Mouse (Mus musculus) neural tube, embryonic 11.5 days (tissue): ENCODE data around the gene Gas7. TPM values are rescaled to one million over a fixed set of nuclear protein-coding genes. Genes with fewer than 3 reads are reported as not detected.
A peak's percentile ranks its signal among the peaks of the same experiment; 100 is the strongest.

Experiments used
- ATAC-seq: fragments of 200-750 bp; cut with Nextera tagmentation; 2 replicates; pipeline ENCODE4 v1.8.0; 2017; ENCODE audit warnings: moderate number of reproducible peaks, mild to moderate bottlenecking, moderate TSS enrichment, moderate library complexity; ENCODE audit not compliant: insufficient read depth, low FRiP score, low TSS enrichment
- DNase-seq: peaks from one replicate; pipeline ENCODE4 v3.0.0-alpha.2; 2015; ENCODE audit warnings: low spot score
- H3K27ac ChIP-seq: fragments of 300-500 bp; sonication (generic); 2 replicates; pipeline ENCODE4 v1.5.1; 2014; ENCODE audit warnings: low read depth, mild to moderate bottlenecking, low read length
- H3K27me3 ChIP-seq: fragments of 300-500 bp; sonication (generic); 2 replicates; pipeline ENCODE4 v1.6.1; 2014; ENCODE audit warnings: mild to moderate bottlenecking, low read length, mixed read lengths; ENCODE audit not compliant: control insufficient read depth, insufficient read depth
- H3K36me3 ChIP-seq: fragments of 300-500 bp; sonication (generic); 2 replicates; pipeline ENCODE4 v1.6.1; 2014; ENCODE audit warnings: mild to moderate bottlenecking, low read length, moderate library complexity, mixed read lengths; ENCODE audit not compliant: control insufficient read depth, insufficient read depth
- H3K4me1 ChIP-seq: fragments of 300-500 bp; sonication (generic); 2 replicates; pipeline ENCODE4 v1.6.1; 2014; ENCODE audit warnings: low read length, mixed read lengths; ENCODE audit not compliant: control insufficient read depth, insufficient read depth
- H3K4me2 ChIP-seq: fragments of 300-500 bp; sonication (generic); 2 replicates; pipeline ENCODE4 v1.6.1; 2014; ENCODE audit warnings: low read depth, mild to moderate bottlenecking, moderate library complexity
- H3K4me3 ChIP-seq: fragments of 300-500 bp; sonication (generic); 2 replicates; pipeline ENCODE4 v1.5.1; 2014; ENCODE audit warnings: low read depth, low read length
- H3K9ac ChIP-seq: fragments of 300-500 bp; sonication (generic); 2 replicates; pipeline ENCODE4 v1.6.1; 2014; ENCODE audit warnings: mild to moderate bottlenecking, low read length
- H3K9me3 ChIP-seq: fragments of 300-500 bp; sonication (generic); 2 replicates; pipeline ENCODE4 v1.6.1; 2016; ENCODE audit warnings: low read length; ENCODE audit not compliant: control insufficient read depth
- WGBS: fragments of 180-500 bp; shearing (Covaris S2); extraction: QIAGEN DNeasy Blood & Tissue Kit; methylation state at CpG from one replicate; pipeline ENCODE4 v1.1.7; 2014; 5-methylcytosine and 5-hydroxymethylcytosine counted together
- polyA plus RNA-seq: library from polyadenylated mRNA; unstranded; fragments of >200 nt; fragmentation: Nextera tagmentation; extraction: Ambion mirVana; gene quantifications from 2 replicates; pipeline ENCODE4 v1.2.1, GENCODE M21; 2014

Gas7 gene
- polyA plus RNA-seq, 1 experiment from 2014 or later = 4.4 TPM

DNA sequence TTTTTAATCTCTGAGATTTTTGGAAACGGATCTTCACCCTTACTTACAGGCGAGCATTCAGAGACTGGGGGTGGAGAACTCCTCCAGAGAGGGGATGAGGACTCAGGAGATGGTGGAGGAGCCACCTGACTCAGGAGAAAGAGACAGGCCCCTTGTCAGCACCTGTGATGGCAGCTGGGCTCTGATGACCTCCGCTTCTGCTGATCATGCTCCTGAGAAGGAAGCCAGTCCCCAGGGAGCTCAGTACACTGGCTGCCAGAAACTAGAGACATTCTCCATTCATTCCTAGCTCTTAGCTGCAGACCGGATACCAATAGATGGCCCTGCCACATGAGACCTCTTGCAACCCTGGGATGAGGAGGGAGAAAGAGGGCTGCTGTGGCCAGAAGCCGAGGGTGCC lies 187.6 kb downstream of the Gas7 start:
- no peak overlapping the region for H3K4me2 ChIP-seq
- H3K27me3 ChIP-seq = no peaks in the 10 kb centered on the region
- ATAC-seq = no peak
- no peak overlapping the region for H3K9ac ChIP-seq
- no peaks in the 10 kb centered on the region for H3K36me3 ChIP-seq
- no peak for DNase-seq
- H3K27ac ChIP-seq = no peak overlapping the region
- H3K4me1 ChIP-seq = no peaks in the 10 kb centered on the region
- no peaks in the 10 kb centered on the region for H3K9me3 ChIP-seq
- no peak overlapping the region for H3K4me3 ChIP-seq
- 84% methylated on average over 5 of the region's 5 CpGs for WGBS

DNA sequence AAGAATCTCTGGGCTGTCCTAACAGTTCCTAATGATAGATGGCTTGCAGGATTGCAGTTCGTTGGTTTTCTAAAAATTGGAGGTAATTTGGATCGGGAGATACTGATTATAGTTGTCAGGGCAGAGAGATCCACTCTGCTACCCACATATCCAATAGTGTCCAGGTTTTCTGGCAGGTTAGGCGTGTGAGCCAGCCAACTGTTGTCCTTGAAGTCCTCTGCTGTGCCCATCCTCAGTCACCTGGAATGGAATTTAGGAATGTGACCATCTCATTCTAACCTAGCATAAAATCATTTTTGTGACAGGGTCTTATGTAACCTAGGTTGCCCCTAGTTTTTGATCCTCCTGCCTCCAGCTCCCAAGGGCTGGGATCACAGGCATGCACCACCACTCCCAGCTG lies 188.2 kb downstream of the Gas7 start:
- H3K27ac ChIP-seq = no peak overlapping the region
- no peaks in the 10 kb centered on the region for H3K36me3 ChIP-seq
- no peaks in the 10 kb centered on the region for H3K9me3 ChIP-seq
- H3K4me3 ChIP-seq = no peak overlapping the region
- ATAC-seq (no peak), DNase-seq (no peak)
- H3K4me1 ChIP-seq = no peaks in the 10 kb centered on the region
- no peak overlapping the region for H3K4me2 ChIP-seq
- no peaks in the 10 kb centered on the region for H3K27me3 ChIP-seq
- no peak overlapping the region for H3K9ac ChIP-seq
- 80% methylated on average over 3 of the region's 3 CpGs for WGBS

DNA sequence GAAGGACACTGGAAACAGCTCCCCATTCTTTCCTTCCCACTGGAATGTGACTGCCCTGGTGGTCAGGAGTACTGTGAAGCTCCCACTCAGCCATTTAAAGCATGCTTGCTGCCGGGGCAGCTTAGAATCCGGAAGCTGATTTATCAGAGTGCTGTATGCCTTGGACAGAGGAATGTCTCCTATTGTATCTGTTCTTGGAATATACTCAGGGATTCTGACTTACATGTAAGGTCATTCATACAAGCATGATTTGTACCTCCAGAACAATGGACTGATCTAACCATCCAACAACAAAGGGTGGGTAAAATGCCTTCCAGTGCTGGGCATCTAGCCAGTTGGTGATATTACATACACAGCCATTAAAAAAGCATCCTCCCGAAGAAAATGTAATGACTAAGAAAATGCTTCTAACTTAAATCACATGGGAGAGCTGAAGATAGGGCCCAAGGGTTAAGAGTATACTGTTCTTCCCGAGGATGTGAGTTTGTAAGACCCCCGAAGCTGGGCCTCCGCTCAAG lies 189.5 kb downstream of the Gas7 start:
- WGBS = 85% methylated on average over 6 of the region's 6 CpGs
- no peak for ATAC-seq

DNA sequence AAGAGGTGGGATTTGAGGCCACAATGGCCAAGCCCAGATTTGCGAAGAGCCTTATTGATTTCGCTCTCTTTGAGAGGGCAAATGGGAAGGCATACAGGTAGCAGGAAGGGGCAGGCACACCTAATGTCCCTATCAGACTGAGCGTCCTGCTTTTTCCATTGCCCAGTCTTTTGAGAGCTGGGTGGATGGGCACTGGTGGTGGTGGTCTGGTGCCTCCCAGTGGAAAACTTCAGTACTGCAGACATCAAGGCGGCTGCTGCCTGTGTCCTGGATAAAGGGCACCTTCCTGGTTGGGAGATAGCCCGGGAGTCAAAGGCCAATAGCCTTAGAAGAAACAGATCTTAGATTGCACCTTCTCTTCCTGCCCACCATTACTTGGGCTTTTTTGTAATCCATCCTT lies 192.5 kb downstream of the Gas7 start:
- ATAC-seq = no peak
- 30% methylated on average over 5 of the region's 5 CpGs for WGBS
- H3K9ac ChIP-seq = no peak overlapping the region

More for the DNA sequence above, 189.5 kb downstream of the Gas7 start:
- H3K4me1 ChIP-seq = no peaks in the 10 kb centered on the region
- H3K36me3 ChIP-seq = no peaks in the 10 kb centered on the region
- no peak overlapping the region for H3K27ac ChIP-seq
- no peaks in the 10 kb centered on the region for H3K27me3 ChIP-seq
- H3K9ac ChIP-seq = no peak overlapping the region
- no peak overlapping the region for H3K4me3 ChIP-seq
- no peak overlapping the region for H3K4me2 ChIP-seq
- DNase-seq = no peak
- H3K9me3 ChIP-seq = no peaks in the 10 kb centered on the region

DNA sequence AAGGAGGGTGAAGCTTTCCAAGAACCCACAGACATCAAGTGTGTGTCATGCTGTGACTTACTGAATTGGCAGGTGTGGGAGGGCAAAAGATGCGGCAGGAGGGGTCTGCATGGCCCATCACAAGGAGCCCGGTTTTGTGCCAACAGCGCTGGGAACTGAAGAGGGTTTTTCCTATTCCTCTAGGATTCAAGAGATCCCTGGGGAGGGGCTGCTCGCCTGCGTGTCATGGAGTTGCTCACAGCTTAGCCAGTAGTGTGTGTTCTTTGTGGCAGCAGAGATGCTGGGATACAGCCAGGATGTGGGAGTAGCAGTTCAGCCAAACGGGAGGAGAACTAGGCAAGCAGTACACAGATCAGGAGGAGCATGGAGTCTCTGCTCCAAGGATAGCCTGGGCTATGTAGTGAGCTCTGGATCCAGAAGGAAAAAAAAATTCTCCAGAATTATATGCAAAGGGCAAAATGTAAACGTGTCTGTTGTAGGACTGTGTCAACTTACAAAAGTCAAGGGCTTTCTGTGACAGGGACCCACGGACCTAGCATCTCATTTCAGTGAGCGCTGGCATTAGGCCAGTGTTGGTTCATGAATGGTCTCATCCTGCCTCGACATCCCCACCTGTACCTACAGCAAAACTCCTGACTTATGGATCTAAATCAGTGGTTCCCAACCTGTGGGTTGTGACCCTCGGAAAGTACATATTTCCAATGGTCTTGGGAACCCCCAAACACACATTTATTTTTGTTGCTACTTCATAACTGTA lies 193.6 kb downstream of the Gas7 start:
- peaks cover 8% of the 10 kb centered on the region; the same call in 1 of the 2 replicates for H3K4me1 ChIP-seq
- 85% methylated on average over 11 of the region's 11 CpGs for WGBS
- ATAC-seq = no peak

More for the DNA sequence above, 192.5 kb downstream of the Gas7 start:
- H3K36me3 ChIP-seq = no peaks in the 10 kb centered on the region
- no peak overlapping the region for H3K4me2 ChIP-seq
- no peaks in the 10 kb centered on the region for H3K27me3 ChIP-seq
- peak; percentile 73 for DNase-seq
- H3K4me1 ChIP-seq = peaks cover 3% of the 10 kb centered on the region; the same call in 1 of the 2 replicates
- no peak overlapping the region for H3K4me3 ChIP-seq
- H3K27ac ChIP-seq = no peak overlapping the region
- H3K9me3 ChIP-seq = no peaks in the 10 kb centered on the region

DNA sequence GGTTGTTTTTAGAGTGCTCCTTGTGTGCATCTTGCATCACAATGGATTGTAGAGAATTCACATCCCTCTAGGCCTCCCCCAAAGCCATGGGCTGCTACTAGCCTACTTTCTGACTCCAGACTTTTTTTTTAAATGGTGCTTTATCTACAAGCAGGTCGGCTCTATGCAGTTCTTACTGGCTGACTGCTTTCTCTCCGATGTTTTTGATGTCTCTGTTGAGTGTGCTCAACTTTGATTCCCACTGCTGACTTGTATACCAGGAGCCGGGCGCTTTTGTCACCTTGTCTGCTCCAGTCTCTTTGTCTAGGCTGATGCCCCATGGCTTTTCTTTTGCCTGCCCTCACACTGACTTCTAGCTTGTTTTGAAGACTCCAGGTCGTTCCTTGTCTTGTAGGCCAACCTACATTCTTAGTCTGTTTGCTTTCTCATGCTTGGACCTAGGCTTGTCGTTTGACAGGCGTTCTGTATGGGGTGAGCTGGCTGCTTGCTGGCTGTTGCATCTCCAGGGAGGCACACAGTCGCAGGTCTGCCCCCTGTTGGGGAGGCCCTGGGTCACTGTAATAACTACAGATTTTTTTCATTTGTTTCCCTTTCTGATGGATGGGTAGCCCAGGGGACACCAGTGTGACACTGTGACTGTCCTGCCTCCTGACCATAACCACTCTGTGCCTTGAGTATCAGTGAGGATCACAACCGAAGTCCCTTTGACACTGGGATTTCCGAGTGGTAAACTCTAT lies 194.9 kb downstream of the Gas7 start:
- Histone ChIP-seq H3K4me1 (peaks cover 8% of the 10 kb centered on the region; the same call in 1 of the 2 replicates), H3K9me3 (no peaks in the 10 kb centered on the region), H3K27me3 (no peaks in the 10 kb centered on the region), H3K27ac (no peak overlapping the region), H3K9ac (no peak overlapping the region), H3K36me3 (no peaks in the 10 kb centered on the region), H3K4me2 (no peak overlapping the region), H3K4me3 (no peak overlapping the region)
- WGBS = 56% methylated on average over 10 of the region's 10 CpGs
- no peak for ATAC-seq
- DNase-seq = no peak

More for the DNA sequence above, 193.6 kb downstream of the Gas7 start:
- Histone ChIP-seq H3K4me2 (no peak overlapping the region), H3K4me3 (no peak overlapping the region), H3K9me3 (no peaks in the 10 kb centered on the region), H3K27ac (no peak overlapping the region), H3K36me3 (no peaks in the 10 kb centered on the region), H3K27me3 (no peaks in the 10 kb centered on the region), H3K9ac (no peak overlapping the region)
- DNase-seq = no peak

DNA sequence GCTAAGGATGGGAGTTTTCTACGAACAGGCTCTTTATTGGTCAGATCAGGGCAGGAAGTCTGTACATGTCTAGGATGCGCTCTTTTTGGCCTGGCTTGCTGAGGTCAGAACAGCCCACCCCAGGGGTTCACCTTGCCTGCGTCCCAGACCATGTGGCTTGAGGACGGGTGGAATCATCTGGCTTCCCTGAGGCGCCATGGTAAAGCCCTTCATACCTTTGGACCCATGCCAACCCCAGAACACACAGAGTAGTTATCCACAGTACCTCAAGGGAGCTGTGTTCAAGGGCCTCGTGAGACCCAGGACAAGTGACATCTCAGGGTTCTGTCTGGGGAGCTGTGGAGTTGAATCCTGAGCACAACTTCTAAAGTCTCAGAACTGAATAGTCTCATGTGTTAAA lies 196.5 kb downstream of the Gas7 start:
- Histone ChIP-seq H3K27ac (no peak overlapping the region), H3K27me3 (no peaks in the 10 kb centered on the region), H3K4me2 (no peak overlapping the region), H3K4me3 (no peak overlapping the region), H3K36me3 (no peaks in the 10 kb centered on the region), H3K4me1 (peaks cover 8% of the 10 kb centered on the region; the same call in 1 of the 2 replicates), H3K9ac (no peak overlapping the region), H3K9me3 (no peaks in the 10 kb centered on the region)
- ATAC-seq (no peak), DNase-seq (no peak)
- 81% methylated on average over 6 of the region's 6 CpGs for WGBS

DNA sequence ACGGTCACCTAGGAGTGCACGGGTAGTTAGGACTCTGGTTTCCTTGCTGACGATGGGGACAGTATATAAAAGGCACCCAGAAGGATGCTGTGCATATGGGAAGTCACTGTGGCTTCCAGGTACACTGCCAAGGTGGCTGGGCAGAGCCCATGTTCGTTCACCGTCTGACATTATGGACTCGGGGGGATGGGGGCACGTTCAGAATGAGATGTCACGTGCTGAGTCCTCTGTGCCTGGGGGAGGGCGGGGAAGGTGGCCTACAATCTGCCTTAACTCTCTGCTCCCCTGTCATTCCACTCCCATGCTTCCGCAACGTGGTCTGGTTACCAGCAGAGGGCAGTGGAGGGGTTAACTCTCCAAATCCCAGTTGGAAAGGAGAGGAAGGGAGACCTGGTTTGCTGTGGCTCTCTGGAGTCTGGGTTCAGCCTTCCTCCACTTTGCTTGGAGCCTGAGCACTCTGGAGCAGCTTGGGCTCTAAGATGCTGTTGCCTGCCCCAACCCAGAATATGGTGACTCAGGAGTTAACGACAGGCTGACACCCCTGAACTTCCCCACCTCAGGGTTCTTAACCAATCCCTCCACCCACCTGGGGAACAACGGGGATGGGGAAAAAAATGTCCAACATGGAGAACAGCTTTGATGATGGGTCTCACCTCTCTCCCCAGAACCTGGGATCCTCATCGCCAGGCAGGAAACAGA lies 197.1 kb downstream of the Gas7 start:
- H3K27ac ChIP-seq = no peak overlapping the region
- no peak overlapping the region for H3K4me2 ChIP-seq
- H3K9ac ChIP-seq = no peak overlapping the region
- H3K27me3 ChIP-seq = no peaks in the 10 kb centered on the region
- no peaks in the 10 kb centered on the region for H3K9me3 ChIP-seq
- DNase-seq = peak; percentile 74
- no peaks in the 10 kb centered on the region for H3K36me3 ChIP-seq
- WGBS = 22% methylated on average over 14 of the region's 14 CpGs
- H3K4me1 ChIP-seq = peaks cover 8% of the 10 kb centered on the region; the same call in 1 of the 2 replicates
- no peak overlapping the region for H3K4me3 ChIP-seq
- peak; percentile 16; the same call in 1 of the 2 replicates for ATAC-seq
